ENCODE assay signal across 11 mouse cellular contexts in genomic region chrX:106962233-106962632, GRCm38 (mm10). TPM values are rescaled to one million over a fixed set of nuclear protein-coding genes. Genes with fewer than 3 reads are reported as not detected.
"Had no signal": no experiment of that assay in that cellular context is flagged by ENCODE, and none has a peak within 500 bp of the region (broad histone marks: within the 10 kb centered on the region; RNA-seq: fewer than 3 reads in every experiment).

No protein-coding gene starts in this region.

- DNase-seq: kidney, adult 2 months; kidney, postnatal 4 days; liver; liver, embryonic 13.5 days; liver, postnatal 0 days; lung, postnatal 14 days; midbrain, embryonic 14.5 days; retina, postnatal 1 day; right cerebral cortex, postnatal 4 days; thymus, postnatal 14 days had no signal

RNA-seq across cellular contexts. Expression of gene Lpar4, which starts 41.8 kb away (rescaled TPM):
- total RNA-seq: neutrophil, adult 5-6 weeks had no signal
